Mouse (Mus musculus) thymus, adult 2 months (tissue): ENCODE results near the gene Gm49369.

ENCODE experiments used
- CTCF ChIP-seq: fragments of 200-500 bp; IDR thresholded peaks from 2 replicates; pipeline ENCODE4 v1.5.1; 2012; ENCODE audit warnings: mild to moderate bottlenecking, control low read depth, low read length, moderate library complexity, borderline replicate concordance; ENCODE audit not compliant: control insufficient read depth, poor library complexity, insufficient read depth; ENCODE audit errors: extremely low read depth
- POLR2A ChIP-seq: fragments of 200-500 bp; IDR thresholded peaks from 2 replicates; pipeline ENCODE4 v1.6.1; 2012; ENCODE audit warnings: mild to moderate bottlenecking, low read length, control low read depth, moderate library complexity; ENCODE audit not compliant: control insufficient read depth, poor library complexity, insufficient read depth; ENCODE audit errors: extremely low read depth

- TF ChIP-seq CTCF (no peak), POLR2A (no peak)
Observed at GRCm38 (mm10) chr7:142371398-142371767, 11.1 kb downstream of the Gm49369 start.
